Mouse (Mus musculus) right cerebral cortex, adult 18-20 months (tissue): ENCODE data around the gene Gm826.

Source experiments
- DNase-seq: peaks from one replicate; pipeline ENCODE4 v3.0.0; 2022; ENCODE audit warnings: mixed read lengths

Gene Gm826

GRCm38 (mm10) chr2:160267828-160268453 is 66.0 kb downstream of the Gm826 start:
- no peak for DNase-seq

DNA sequence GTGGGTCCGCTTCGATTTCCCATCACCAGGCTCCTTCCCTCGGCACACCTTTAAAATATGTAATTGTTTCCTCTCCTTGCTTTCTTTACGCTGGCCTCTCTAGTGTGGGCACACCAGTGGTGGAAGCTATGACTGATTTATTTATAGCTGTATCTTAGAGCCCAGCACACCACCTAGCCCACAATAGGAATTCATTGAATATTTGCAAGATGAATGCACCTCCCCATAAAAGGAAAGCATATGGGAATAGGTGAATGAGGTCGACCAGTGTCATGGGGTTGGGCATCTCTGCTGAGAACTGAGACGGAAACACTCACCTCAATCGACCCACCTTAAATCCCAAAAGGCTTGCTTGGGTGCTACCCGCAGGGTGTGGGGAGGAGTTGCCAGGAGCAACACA is 70.1 kb downstream of the Gm826 start:
- no peak for DNase-seq

DNA sequence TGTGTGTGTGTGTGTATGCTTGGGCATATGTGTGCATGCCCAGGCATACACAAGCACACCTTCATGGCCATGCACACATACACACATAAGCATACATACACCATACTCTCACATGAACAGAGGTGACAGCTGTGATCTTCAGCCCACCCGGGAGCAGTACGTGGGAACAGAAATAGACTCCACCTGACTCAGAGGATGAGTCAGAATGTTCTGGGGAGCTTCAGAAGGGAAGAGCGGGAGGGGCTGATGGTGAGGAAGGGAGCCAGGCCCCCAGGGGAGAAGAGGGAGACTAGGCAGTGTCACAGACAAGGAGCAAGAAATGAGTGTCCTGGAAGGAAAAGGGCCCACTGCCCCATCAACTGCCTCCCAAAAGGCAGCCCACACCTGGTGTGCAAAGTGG is 72.4 kb downstream of the Gm826 start:
- peak; percentile 57 for DNase-seq
